Mouse (Mus musculus) NIH3T3 (cell line): ENCODE measurements around the gene Dennd2a.
"Not testable (repeated sequence)": the region's sequence is repeated elsewhere in the genome, so short reads cannot be mapped to it uniquely, and the experiment has no call there.

Experiments used
- DNase-seq: peaks from one replicate; pipeline ENCODE4 v3.0.0-alpha.2; 2012; ENCODE audit warnings: low read depth

Dennd2a gene

GRCm38 (mm10) chr6:39450580-39450979 lies 107.1 kb downstream of the Dennd2a start:
- DNase-seq, result no peak

- peak; percentile 92 for DNase-seq
Measured at GRCm38 (mm10) chr6:39447429-39448185, 110.1 kb downstream of the Dennd2a start.

- no peak for DNase-seq
Measured at GRCm38 (mm10) chr6:39445801-39446572, 111.7 kb downstream of the Dennd2a start.

GRCm38 (mm10) chr6:39442786-39443287 lies 114.8 kb downstream of the Dennd2a start:
- DNase-seq, result no peak

- no peak for DNase-seq
Measured at GRCm38 (mm10) chr6:39440207-39440606, 117.5 kb downstream of the Dennd2a start.

- not testable (repeated sequence) for DNase-seq
Measured at GRCm38 (mm10) chr6:39437519-39437918, 120.1 kb downstream of the Dennd2a start.

GRCm38 (mm10) chr6:39435875-39436274 lies 121.8 kb downstream of the Dennd2a start:
- no peak for DNase-seq

GRCm38 (mm10) chr6:39434886-39435492 lies 122.7 kb downstream of the Dennd2a start:
- DNase-seq, result no peak

- no peak for DNase-seq
Measured at GRCm38 (mm10) chr6:39434111-39434885, 123.4 kb downstream of the Dennd2a start.

GRCm38 (mm10) chr6:39433701-39434100 lies 124.0 kb downstream of the Dennd2a start:
- no peak for DNase-seq

GRCm38 (mm10) chr6:39433174-39433573 lies 124.5 kb downstream of the Dennd2a start:
- no peak for DNase-seq

- DNase-seq, result no peak
Measured at GRCm38 (mm10) chr6:39430722-39431121, 126.9 kb downstream of the Dennd2a start.

- no peak for DNase-seq
Measured at GRCm38 (mm10) chr6:39429007-39429788, 128.5 kb downstream of the Dennd2a start.

- DNase-seq, result peak; percentile 86
Measured at GRCm38 (mm10) chr6:39427276-39428003, 130.2 kb downstream of the Dennd2a start.

- peak; percentile 22 for DNase-seq
Measured at GRCm38 (mm10) chr6:39426725-39427124, 130.9 kb downstream of the Dennd2a start.

GRCm38 (mm10) chr6:39425181-39425580 lies 132.5 kb downstream of the Dennd2a start:
- no peak for DNase-seq

- DNase-seq, result no peak
Measured at GRCm38 (mm10) chr6:39423686-39424085, 134.0 kb downstream of the Dennd2a start.

GRCm38 (mm10) chr6:39423130-39423551 lies 134.5 kb downstream of the Dennd2a start:
- no peak for DNase-seq

- DNase-seq, result no peak
Measured at GRCm38 (mm10) chr6:39420867-39421266, 136.8 kb downstream of the Dennd2a start.
